Mouse (Mus musculus) lung, postnatal 10 days (tissue): ENCODE measurements around the gene Vmn1r225.
"Not testable (repeated sequence)": the region's sequence is repeated elsewhere in the genome, so short reads cannot be mapped to it uniquely, and the experiment has no call there.

Experiments used
- DNase-seq: peaks from one replicate; pipeline ENCODE4 v3.0.0; 2021

Gene Vmn1r225

DNA sequence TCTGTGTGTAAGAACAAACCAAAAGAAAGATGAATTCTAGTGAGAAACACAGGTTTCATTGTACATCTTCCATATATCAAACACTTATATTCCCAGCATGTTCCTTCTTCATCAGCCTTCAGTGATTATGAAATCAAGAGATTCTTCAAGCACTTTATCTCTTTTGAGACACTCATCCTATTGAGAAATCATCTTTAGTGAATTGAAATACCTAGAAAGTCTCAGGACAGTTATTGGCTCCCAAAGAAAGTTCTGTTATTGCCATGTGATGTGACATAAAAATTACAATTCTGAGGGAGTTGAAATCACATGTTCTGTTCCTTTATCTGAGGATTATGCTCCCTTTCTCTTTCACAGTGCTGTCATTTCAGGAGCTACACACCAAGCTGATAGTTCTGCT lies at the start of gene Vmn1r225:
Vmn1r225 (plus strand) TSS at position 301 of the 400 bp plus-strand sequence.
- DNase-seq = no peak

DNA sequence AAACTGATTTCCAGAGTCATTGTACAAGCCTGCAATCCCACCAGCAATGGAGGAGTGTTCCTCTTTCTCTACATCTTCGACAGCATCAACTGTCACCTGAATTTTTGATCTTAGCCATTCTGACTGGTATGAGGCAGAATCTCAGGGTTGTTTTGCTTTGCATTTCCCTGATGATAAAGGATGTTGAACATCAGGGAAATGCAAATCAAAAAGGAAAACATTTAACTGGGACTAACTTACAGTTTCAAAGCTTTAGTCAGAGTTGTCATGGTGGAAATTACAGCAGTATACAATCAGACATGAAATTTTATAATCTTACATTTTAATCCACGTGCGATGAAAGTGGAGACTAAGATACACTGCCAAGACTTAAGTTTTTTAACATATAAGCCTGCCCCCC lies 24.6 kb upstream of the Vmn1r225 start:
- no peak for DNase-seq

DNA sequence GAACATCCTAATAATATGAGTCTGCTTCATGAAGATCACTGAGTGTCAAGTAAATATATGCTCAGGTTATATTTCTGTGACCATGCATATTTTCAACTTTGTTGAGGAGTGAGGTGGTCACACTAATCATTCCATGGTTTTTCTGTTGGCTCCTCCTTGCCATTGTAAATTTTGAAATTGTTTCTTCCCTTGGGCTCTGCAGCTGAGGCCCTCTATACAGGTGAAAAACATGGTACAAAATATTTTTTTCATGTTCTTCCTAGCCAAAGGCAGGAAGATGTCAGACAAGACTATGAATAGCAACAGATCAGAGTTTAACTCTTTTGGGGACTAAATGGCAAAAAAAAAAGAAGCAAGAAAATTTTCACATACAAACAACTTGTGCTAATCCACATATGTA lies 16.7 kb upstream of the Vmn1r225 start, which contains the start of gene Vmn2r108:
Vmn2r108 (minus strand) TSS at position 101 of the 400 bp plus-strand sequence.
- DNase-seq = no peak

DNA sequence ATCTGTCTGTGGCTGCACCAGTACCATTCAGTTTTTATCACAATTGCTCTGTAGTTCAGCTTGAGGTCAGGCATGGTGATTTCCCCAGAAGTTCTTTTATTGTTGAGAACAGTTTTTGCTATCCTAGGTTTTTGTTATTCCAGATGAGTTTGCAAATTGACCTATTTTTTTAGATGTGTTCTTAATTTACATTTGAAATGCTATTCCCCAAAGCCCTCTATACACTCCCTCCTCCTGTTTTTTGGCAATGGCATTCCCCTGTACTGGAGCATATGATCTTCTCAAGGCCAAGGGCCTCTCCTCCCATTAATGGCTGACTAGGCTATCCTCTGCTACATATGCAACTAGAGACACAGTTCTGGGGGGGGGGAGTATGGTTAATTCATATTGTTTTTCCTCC lies 10.3 kb downstream of the Vmn1r225 start:
- DNase-seq = not testable (repeated sequence)
